Mouse (Mus musculus): ENCODE results near the gene Olfr39.
"Not testable (repeated sequence)": the region's sequence is repeated elsewhere in the genome, so short reads cannot be mapped to it uniquely, and the experiment has no call there.

Olfr39 gene

DNA sequence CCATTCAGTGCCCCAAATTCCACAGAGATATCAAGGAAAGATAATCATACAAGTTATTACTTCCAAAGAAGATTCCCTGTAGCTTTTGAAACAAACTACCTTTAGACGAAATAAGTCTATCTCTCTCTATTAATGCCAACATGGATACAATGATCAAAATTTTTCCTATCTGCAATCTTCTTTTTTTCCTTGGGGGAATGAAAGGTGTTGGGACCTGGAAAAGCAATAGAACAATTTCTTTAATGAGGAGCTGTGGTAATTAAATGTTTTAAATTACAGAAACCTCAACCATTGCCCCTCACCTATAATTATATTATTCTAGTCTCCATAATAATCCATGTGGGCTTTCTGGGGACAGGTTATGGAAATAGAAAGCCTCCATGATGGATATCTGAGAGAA lies at the start of gene Olfr39:
TSS of gene Olfr39 (plus strand) at position 301 of the 400 bp plus-strand sequence.
- no peak for DNase-seq

DNA sequence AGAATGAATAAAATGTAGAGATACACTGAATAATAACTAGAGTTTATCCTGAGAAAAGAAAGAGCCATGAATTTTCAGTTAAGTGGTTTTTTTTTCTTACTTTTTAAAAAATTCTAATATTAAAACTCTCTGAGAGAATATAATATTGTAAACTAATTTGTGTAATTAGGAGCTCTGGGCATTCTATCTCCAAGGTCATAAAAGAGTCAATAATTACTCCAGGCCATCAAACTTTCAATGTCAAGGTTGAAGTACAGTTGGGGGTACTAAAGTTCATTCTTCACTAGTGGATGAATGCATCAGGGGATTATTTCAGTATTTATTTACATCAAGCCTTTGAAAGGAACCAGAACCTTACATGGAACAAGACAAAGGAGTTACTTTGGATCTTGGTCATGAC lies 45.3 kb upstream of the Olfr39 start, which contains the start of gene Olfr872:
TSS of gene Olfr872 (plus strand) at position 301 of the 400 bp plus-strand sequence.
- DNase-seq = no peak

DNA sequence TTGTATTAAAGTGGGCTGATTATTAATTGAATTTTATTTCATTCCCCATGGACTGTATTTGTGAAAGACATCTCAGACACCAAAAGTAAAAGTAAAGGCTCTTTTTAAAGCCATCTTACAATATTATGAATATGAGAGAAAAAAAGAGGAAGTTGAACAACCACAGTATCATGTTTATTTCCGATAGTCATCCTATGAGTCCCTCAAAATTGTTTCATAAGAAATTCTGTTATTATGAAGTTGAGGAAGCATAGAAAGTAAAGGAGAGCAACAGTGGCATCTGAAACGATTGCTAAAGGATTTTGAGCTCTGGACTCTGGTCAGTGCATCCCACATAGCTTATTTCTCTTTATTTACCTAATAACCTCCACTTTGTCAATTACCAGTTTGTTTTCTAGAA lies 44.8 kb upstream of the Olfr39 start:
- no peak for DNase-seq

DNA sequence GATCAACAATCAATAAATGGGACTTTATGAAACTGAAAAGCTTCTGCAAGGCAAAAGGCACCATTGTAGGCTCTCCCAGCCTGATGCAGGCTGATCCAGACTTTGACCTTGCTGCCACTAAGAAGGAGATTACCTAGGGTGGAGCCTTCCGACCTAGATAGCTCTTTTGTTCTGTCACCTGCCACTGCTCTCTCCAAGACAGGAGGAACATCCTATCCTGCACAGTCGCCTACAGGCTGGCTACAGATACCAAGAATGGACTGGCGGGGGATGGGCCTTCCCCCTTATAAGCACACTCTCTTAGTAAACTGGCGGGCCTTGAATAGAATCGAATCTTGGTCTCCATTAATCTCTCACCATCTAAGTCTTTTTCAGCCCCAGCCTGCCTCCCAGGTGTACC lies 13.4 kb downstream of the Olfr39 start:
- DNase-seq = not testable (repeated sequence)

DNA sequence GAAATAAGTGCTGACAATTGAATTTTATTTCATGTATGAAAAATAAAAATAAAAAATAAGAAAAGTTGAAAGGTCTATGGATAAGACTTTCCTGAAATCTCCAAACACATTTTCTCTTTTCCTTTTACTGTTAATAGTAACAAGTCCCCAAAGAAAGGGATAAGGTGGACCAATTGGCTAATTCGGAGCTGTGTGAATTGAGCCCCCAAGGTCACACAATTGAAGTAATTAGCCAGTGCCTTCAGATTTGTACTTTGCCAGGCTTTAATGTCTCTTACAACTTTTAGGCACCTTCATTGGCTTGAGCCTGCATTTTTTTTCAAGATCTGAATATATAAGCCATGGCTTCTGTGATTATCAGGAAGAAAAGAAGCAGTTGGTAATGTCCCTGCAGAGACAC lies 16.1 kb downstream of the Olfr39 start, which contains the start of gene Olfr873:
TSS of gene Olfr873 (plus strand) at position 301 of the 400 bp plus-strand sequence.
- no peak for DNase-seq

DNA sequence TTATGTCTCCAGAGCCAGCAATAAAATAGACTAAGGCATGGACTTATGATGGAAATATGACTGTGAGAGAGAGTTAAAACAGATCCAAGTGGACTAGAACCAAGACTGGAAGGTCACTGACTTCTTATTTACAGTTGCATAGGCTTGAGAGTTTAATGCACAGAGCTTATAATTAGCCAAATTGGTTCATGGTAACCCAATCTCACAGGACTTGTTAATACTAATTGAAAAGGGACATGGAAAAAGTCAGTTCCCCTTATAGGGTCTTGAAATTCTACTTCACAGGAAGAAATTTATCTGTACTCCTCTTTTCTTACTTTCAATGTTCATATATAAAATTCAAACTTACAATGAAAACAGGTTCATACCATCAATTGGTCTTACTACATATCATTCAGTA lies 53.8 kb downstream of the Olfr39 start, which contains the start of gene Olfr18:
TSS of gene Olfr18 (minus strand) at position 101 of the 400 bp plus-strand sequence.
- DNase-seq = no peak
